Comparison of ENCODE assay signal across 18 mouse cellular contexts in genomic region chr12:113203522-113203921, GRCm38 (mm10).
"Had no signal": no experiment of that assay in that cellular context is flagged by ENCODE, and none has a peak within 500 bp of the region (broad histone marks: within the 10 kb centered on the region; RNA-seq: fewer than 3 reads in every experiment).

No protein-coding gene starts in this region.

- ATAC-seq: midbrain, embryonic 13.5 days; midbrain, embryonic 15.5 days had no signal

- H3K4me1 ChIP-seq: midbrain, embryonic 10.5 days; midbrain, embryonic 13.5 days; midbrain, embryonic 15.5 days; neural tube, embryonic 13.5 days; neural tube, embryonic 15.5 days had no signal

- H3K27ac ChIP-seq: midbrain, embryonic 10.5 days; midbrain, embryonic 13.5 days; midbrain, embryonic 15.5 days; neural tube, embryonic 13.5 days; neural tube, embryonic 15.5 days had no signal

- H3K4me3 ChIP-seq: midbrain, embryonic 10.5 days; midbrain, embryonic 13.5 days; midbrain, embryonic 15.5 days; myocyte; neural tube, embryonic 13.5 days; neural tube, embryonic 15.5 days had no signal

- DNase-seq: lung, adult 18-20 months; lung, embryonic 14.5 days; lung, postnatal 10 days; lung, postnatal 4 days; retina, postnatal 1 day; right cerebral cortex, adult 18-20 months; right cerebral cortex, postnatal 25 days; right cerebral cortex, postnatal 4 days; spleen, adult 18-20 months; thymus, adult 18-20 months; thymus, postnatal 14 days; thymus, postnatal 36 days had no signal

- H3K9me3 ChIP-seq: midbrain, embryonic 13.5 days; midbrain, embryonic 15.5 days; neural tube, embryonic 13.5 days had no signal

- H3K4me2 ChIP-seq: lung, embryonic 14.5 days; midbrain, embryonic 13.5 days; midbrain, embryonic 15.5 days; neural tube, embryonic 13.5 days; neural tube, embryonic 15.5 days had no signal

- H3K36me3 ChIP-seq: midbrain, embryonic 10.5 days; midbrain, embryonic 13.5 days; midbrain, embryonic 15.5 days; neural tube, embryonic 13.5 days; neural tube, embryonic 15.5 days had no signal

- H3K27me3 ChIP-seq: midbrain, embryonic 13.5 days; midbrain, embryonic 15.5 days; neural tube, embryonic 13.5 days; neural tube, embryonic 15.5 days had no signal

- H3K9ac ChIP-seq: lung, embryonic 14.5 days; midbrain, embryonic 13.5 days; midbrain, embryonic 15.5 days; neural tube, embryonic 13.5 days; neural tube, embryonic 15.5 days had no signal
